Mouse (Mus musculus) thymus, postnatal 0 days (tissue): ENCODE measurements around the gene Ryr3. TPM values are rescaled to one million over a fixed set of nuclear protein-coding genes. Genes with fewer than 3 reads are reported as not detected.

Source experiments
- DNase-seq: peaks from one replicate; pipeline ENCODE4 v3.0.0-alpha.2; 2015; ENCODE audit warnings: low spot score
- polyA plus RNA-seq: library from polyadenylated mRNA; unstranded; fragments of >200 nt; fragmentation: Nextera tagmentation; extraction: Ambion mirVana; gene quantifications from 2 replicates; pipeline ENCODE4 v1.2.1, GENCODE M21; 2015

Gene Ryr3
- polyA plus RNA-seq, 1 experiment from 2014 or later = 1.2 TPM

GRCm38 (mm10) chr2:112669461-112669860 lies 547.4 kb downstream of the Ryr3 start:
- no peak for DNase-seq

GRCm38 (mm10) chr2:112656131-112656530 lies 560.8 kb downstream of the Ryr3 start:
- DNase-seq = no peak

DNA sequence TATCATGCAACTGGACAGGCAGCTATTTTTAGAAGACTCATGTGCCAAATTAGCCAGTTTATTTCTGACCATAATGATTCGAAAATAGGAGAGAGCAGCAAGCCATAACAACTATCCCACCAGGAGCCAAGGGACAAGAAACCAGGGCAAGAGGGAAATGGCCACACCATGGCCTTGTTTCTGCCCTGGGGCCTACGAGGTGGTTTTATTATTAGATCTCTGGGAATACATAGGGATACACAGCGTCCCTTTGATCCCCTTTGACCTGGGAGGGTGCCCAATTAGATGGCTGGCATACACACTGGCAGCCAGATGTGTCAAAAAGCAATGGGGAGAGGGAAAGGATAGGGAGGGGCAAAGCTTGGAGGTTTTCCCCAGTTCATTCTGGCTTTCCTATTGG lies 563.1 kb downstream of the Ryr3 start:
- no peak for DNase-seq

- no peak for DNase-seq
Observed at GRCm38 (mm10) chr2:112637206-112637605, 579.7 kb downstream of the Ryr3 start.

DNA sequence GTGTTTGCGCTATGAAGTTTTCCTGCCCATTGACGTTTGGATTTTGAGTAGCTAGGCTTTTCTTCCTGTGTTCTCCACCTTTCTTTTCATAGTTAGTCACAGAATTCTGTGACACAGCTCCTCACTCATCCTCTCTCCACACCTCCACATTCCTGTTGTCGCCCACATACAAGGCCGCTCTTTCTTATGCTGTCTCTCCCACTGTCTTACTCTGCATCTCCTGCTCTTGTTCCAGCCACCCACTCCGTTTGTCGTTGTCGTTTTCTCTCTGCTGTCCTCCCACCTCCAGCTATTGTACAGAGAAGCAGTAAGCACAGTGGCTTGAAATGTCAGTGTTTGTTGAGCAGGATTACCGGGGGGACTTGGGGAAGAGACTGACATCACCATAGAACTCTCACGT lies 584.4 kb downstream of the Ryr3 start:
- no peak for DNase-seq

DNA sequence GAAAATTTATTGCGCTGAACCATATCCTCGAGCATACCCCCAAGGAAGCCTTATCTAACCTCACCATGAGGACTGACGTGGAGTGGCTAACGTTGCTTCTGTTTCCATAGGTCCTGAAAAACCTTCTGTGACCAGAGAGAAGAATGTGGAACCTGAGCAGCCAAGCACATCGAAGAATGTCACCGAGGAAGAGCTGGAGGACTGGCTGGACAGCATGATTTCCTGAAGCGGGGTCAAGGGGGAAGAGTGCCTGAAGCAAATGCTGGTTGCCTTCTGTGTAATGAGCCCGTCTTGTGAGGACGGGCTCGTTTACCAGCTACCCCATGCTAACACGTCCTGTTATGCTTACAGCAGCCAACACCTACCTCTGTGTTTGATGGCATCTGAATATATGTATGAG lies 586.2 kb downstream of the Ryr3 start:
- DNase-seq = no peak

GRCm38 (mm10) chr2:112625156-112625555 lies 591.7 kb downstream of the Ryr3 start:
- no peak for DNase-seq

DNA sequence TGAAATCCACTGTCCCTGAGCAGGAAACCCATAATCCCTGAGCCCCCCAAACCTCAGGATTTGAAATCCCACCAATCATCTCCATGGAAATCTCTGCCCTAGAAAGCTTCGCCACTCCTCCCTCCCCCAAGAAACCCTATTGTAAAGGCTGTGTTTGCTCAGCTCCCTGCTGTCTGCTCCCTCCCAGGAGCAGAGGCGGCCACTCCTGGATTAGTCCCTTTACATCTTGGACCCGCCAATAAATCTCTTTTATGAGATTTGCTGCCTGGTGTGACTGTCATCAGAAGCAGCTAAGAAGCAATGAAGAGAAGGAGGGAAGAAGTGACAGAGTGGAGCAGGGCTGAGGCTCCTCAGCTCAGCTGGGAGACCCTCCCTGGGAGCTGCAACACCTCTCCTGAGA lies 599.7 kb downstream of the Ryr3 start:
- no peak for DNase-seq

DNA sequence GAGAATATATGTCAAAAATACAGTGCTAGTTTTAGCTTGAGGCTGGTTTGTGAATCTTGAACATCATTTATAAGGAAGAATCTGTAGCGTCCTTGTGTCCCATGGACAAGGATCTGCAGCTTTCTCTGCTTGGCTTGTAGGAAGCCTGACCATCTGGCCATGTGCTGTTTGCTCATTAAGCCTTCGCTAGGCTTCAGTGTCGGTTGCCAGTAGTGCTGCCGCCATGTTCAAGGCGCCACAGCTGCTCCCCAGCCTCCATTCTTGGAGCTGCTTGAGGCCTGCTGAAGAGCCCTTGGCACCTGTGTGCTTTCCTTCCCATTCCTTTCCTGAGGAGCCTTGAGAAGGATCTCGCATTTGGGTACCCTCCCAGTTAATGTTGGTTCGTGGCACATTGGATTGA lies 602.5 kb downstream of the Ryr3 start:
- no peak for DNase-seq

GRCm38 (mm10) chr2:112612628-112613027 lies 604.3 kb downstream of the Ryr3 start:
- DNase-seq = no peak

GRCm38 (mm10) chr2:112606536-112606935 lies 610.4 kb downstream of the Ryr3 start:
- DNase-seq = no peak

DNA sequence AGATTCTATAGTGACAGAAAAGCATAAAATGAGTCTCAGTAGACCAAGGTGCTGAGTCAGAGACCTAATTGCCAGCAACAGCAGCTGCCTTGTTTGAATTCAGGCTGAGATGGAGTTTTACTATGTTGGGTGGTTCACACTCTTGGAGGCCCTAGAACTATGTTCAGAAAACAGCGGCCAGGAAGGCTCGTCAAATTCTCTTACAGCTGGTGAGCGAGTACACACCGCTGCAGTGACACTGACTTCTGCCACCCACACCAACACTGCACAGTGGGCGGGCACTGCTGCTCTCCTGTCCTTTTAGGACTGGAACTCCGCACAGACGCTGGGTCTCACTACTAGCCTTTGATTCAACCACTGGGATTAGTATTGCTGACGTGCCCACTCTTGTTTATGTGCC lies 614.4 kb downstream of the Ryr3 start:
- no peak for DNase-seq

- DNase-seq = no peak
Observed at GRCm38 (mm10) chr2:112600222-112600621, 616.7 kb downstream of the Ryr3 start.

- DNase-seq = no peak
Observed at GRCm38 (mm10) chr2:112597064-112597463, 619.8 kb downstream of the Ryr3 start.

DNA sequence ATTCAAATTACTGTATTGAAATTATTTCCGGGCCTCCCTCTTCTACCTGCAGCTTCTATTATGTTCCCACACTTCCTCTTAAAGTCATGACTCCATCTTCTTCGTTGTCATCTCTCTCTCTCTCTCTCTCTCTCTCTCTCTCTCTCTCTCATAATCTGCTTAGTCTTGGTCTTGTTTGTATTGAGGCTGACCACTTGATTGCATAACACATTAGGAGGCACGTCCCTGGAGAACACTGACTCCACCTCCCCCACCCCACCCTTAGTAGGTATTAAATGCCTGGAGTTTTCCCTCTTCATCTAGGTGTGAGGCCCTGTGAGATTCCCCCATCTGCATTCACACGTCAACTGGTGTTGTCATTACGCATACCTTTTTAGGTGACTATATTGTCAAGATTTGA lies 620.5 kb downstream of the Ryr3 start:
- DNase-seq = no peak

- DNase-seq = no peak
Observed at GRCm38 (mm10) chr2:112595807-112596206, 621.1 kb downstream of the Ryr3 start.

- DNase-seq = no peak
Observed at GRCm38 (mm10) chr2:112593781-112594180, 623.1 kb downstream of the Ryr3 start.

DNA sequence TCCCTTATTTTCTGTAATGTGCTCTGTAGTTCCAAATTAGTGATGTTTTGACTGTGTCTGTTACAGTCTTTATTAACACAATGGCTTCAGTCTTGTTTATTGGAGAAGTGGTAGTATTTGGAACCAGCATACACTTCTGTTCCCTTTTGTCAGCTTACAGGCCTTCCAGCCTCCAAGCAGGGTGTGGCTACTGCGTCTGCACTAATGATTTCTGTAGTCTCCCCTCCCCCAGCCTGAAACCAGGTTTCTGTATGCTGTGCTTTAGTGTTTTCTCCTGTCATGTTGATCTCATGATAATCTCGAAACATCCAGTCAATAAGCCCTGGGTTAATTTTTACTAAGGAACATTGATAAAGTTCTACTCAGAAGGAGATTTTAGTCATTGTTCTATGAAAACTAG lies 623.6 kb downstream of the Ryr3 start:
- no peak for DNase-seq

DNA sequence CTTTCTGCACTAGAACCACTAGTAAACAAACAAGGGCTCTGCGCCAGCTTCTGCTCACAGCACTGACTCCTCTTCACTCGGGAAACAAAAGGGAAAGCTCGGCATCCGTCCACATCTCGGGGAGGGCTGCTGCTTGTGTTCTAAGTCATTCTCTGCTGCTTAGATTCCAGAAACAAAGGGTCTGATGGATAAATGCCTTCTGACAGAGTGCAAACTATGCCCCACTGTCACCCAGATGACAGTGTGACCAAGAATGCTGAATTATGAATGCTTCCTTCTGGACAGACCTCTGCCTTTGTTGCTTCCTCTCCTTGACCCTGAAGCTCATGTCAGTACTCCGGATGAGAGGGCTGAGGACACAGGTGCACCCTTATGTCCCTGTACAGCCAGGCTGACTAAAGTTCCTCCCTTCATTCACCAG lies 625.4 kb downstream of the Ryr3 start:
- no peak for DNase-seq

DNA sequence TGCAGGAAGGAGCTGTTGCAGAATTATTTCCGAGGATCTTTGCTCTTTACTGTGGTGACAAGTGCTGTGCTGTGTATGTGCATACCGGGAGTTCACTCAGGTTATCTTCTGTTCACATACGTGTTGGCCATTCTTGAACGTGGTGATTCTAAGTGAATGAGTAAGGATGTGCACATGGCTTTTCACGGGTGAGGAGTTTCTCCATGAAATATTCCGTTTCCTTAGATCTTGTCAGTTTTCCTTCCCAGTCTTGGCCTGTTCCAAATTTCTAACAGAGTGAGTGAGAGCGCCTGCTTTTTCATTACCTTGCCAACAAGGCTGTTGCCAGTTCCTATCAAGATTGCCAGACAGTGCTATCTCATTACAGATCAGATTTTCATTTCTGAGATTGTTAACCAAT lies 625.9 kb downstream of the Ryr3 start:
- no peak for DNase-seq
